In the genomic region with DNA sequence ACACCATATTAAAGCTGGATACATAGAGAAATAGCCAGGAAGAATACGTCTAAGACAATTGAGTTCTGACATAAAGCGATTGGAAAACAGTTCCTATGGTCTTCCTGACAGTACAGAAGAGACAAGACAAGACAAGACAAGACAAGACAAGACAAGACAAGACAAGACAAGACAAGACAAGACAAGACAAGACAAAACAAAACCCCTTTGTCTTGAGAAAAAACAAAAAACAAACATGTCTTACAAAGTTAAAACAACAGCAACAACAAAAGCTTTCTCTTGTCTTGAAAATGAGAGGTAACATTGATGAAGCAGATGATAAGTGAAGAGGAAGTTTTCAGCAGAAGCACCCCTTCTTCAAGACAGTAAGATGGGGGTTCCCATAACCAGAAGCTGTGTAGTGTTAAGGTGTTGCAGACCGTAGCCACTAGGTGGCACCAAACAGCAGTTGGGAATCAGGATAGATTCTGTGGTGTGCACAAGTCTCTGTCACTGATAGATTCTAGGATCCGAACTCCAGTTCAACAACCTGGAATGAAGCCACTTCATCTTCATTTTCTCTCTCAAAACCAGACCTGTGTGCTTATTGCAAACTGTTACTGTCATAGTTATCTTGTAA, we compare ENCODE assay signal across 8 mouse cellular contexts. TPM values are rescaled to one million over a fixed set of nuclear protein-coding genes. Genes with fewer than 3 reads are reported as not detected.
DNase-seq lines count a peak whose midpoint lies in the region; ATAC-seq lines count a peak whose summit lies in the region.

No protein-coding gene starts in this region.

- H3K9ac ChIP-seq in embryonic facial prominence, embryonic 11.5 days (replicated peaks; ENCODE audit: low read length): no peak overlapping the region
- no peak overlapping the region for H3K9ac ChIP-seq in lung, embryonic 15.5 days

- WGBS in embryonic facial prominence, embryonic 11.5 days: 42% methylated on average over 4 of the region's 4 CpGs
- WGBS in lung, embryonic 15.5 days: 41% methylated on average over 4 of the region's 4 CpGs

- no peaks in the 10 kb centered on the region for H3K4me1 ChIP-seq in embryonic facial prominence, embryonic 11.5 days (ENCODE audit: control insufficient read depth, insufficient read depth, low read length)
- H3K4me1 ChIP-seq in lung, embryonic 15.5 days: no peaks in the 10 kb centered on the region

- H3K36me3 ChIP-seq in embryonic facial prominence, embryonic 11.5 days (replicated peaks; ENCODE audit: control insufficient read depth, insufficient read depth, low read depth, low read length): no peaks in the 10 kb centered on the region
- H3K36me3 ChIP-seq in lung, embryonic 15.5 days: no peaks in the 10 kb centered on the region

- H3K4me2 ChIP-seq in embryonic facial prominence, embryonic 11.5 days (ENCODE audit: low read depth, low read length): no peak overlapping the region
- no peak overlapping the region for H3K4me2 ChIP-seq in lung, embryonic 15.5 days

- ATAC-seq in embryonic facial prominence, embryonic 11.5 days (replicated peaks; ENCODE audit: insufficient number of reproducible peaks, low FRiP score, low TSS enrichment, low read depth): 0 out of 2 replicates have a peak, but pooled peaks have one; percentile 48
- ATAC-seq in lung, embryonic 15.5 days (ENCODE audit: borderline replicate concordance, extremely low read depth, low FRiP score, low TSS enrichment): peak; percentile 67; the same call in 1 of the 2 replicates

- H3K27me3 ChIP-seq in embryonic facial prominence, embryonic 11.5 days (ENCODE audit: control insufficient read depth, insufficient read depth, low read length): no peaks in the 10 kb centered on the region
- no peaks in the 10 kb centered on the region for H3K27me3 ChIP-seq in lung, embryonic 15.5 days

- DNase-seq in CD8-positive naive resting alpha-beta T cell, adult 2 months (ENCODE audit: low read depth in 2 of 2, low spot score in 2 of 2): peak; percentile 64 to 67
- DNase-seq in adrenal gland, postnatal 14 days: peak; percentile 78
- peak; percentile 84 for DNase-seq in embryonic facial prominence, embryonic 11.5 days (ENCODE audit: low spot score)
- DNase-seq in heart, postnatal 4 days: peak; percentile 79
- DNase-seq in layer of hippocampus, adult 18-20 months (ENCODE audit: low spot score in 2 of 2): peak; percentile 30 to 83
- peak; percentile 65 for DNase-seq in ovary, postnatal 14 days (ENCODE audit: low spot score)
- DNase-seq in thymus, postnatal 25 days: peak; percentile 77

- H3K4me3 ChIP-seq in embryonic facial prominence, embryonic 11.5 days (ENCODE audit: low read depth, low read length): no peak overlapping the region
- H3K4me3 ChIP-seq in lung, embryonic 15.5 days: no peak overlapping the region

- no peak overlapping the region for H3K27ac ChIP-seq in embryonic facial prominence, embryonic 11.5 days (replicated peaks; ENCODE audit: low read depth, low read length)
- no peak overlapping the region for H3K27ac ChIP-seq in lung, embryonic 15.5 days

- H3K9me3 ChIP-seq in embryonic facial prominence, embryonic 11.5 days (replicated peaks; ENCODE audit: control insufficient read depth, low read length): no peaks in the 10 kb centered on the region
- H3K9me3 ChIP-seq in lung, embryonic 15.5 days: no peaks in the 10 kb centered on the region

RNA-seq across cellular contexts. Expression of a gene that starts 15.0 kb away (rescaled TPM):
- total RNA-seq in adrenal gland, postnatal 14 days (2021): 0.22 and 0.49 TPM in 2 replicates
- not detected in 2 replicates for polyA plus RNA-seq in embryonic facial prominence, embryonic 11.5 days (2014; fragmentation: Nextera tagmentation; extraction: Ambion mirVana)
- 1 to 10 TPM; 1.4 to 1.8 TPM for total RNA-seq in heart, postnatal 4 days (2021)
- total RNA-seq in layer of hippocampus, adult 18-20 months (2021): not detected
- polyA plus RNA-seq in lung, embryonic 15.5 days (2015; fragmentation: Nextera tagmentation; extraction: Ambion mirVana): 1.6 and 2.0 TPM in 2 replicates
